Mouse (Mus musculus): ENCODE data around the gene Cyp4a32. TPM values are rescaled to one million over a fixed set of nuclear protein-coding genes. Genes with fewer than 3 reads are reported as not detected.
"Not testable (repeated sequence)": the region's sequence is repeated elsewhere in the genome, so short reads cannot be mapped to it uniquely, and the experiment has no call there.

Gene Cyp4a32
- polyA plus RNA-seq (2012; rRNA removed) = not detected in 2 replicates

DNA sequence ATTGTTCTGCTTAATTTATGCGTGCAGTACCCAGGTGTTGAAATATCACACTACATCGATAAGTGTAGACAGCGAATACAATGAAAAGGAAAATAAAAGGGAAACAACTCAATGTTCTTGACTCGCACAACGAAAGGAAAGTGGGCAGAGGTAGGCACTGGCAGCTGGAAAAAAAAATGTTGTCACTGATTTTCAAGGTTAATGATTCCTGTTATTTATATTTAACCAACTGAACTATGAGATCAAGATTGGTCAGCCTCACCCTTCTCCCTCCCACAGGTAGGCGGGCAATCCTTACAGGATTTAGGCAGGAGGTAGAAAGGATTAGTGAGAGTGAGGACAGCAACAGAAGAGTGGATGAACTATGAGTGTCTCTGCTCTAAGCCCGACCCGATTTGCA is at the start of gene Cyp4a32:
TSS of gene Cyp4a32 (plus strand) at position 359 of the 400 bp plus-strand sequence.
- H3K36me3 ChIP-seq (ENCODE audit: control insufficient read depth, insufficient read depth, low read length); H3K27ac ChIP-seq (ENCODE audit: control insufficient read depth, insufficient read depth, low read depth, low read length); H3K4me3 ChIP-seq (ENCODE audit: control insufficient read depth, low read depth, low read length); H3K27me3 ChIP-seq (ENCODE audit: control insufficient read depth, insufficient read depth, low read length); H3K4me1 ChIP-seq (ENCODE audit: control insufficient read depth, insufficient read depth, low read length): not testable (repeated sequence)

DNA sequence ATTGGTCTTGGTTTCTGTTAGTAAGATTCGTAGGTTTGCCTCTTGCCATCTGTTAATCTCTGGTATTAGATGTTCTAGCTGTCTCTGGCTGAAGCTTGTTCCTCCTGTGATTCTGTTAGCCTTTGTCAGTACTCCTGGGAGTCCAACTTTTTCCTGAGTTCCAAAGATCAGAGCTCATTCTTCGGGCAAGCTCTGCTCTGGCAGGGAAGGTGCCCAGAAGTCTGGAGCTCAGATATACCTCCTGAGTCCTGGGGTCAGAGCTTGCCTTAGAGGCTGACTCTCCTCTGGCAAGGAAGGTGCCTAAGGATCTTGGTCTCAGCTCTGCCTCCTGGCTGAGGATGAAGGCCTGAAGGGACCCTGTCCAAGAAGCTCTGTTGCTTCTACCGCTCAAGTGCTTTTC is 48.0 kb upstream of the Cyp4a32 start:
- H3K4me3 ChIP-seq (ENCODE audit: control insufficient read depth, low read depth, low read length) = no peak overlapping the region
- H3K27me3 ChIP-seq (ENCODE audit: control insufficient read depth, insufficient read depth, low read length) = no peaks in the 10 kb centered on the region
- no peaks in the 10 kb centered on the region for H3K36me3 ChIP-seq (ENCODE audit: control insufficient read depth, insufficient read depth, low read length)
- no peaks in the 10 kb centered on the region for H3K4me1 ChIP-seq (ENCODE audit: control insufficient read depth, insufficient read depth, low read length)
- no peak overlapping the region for H3K27ac ChIP-seq (ENCODE audit: control insufficient read depth, insufficient read depth, low read depth, low read length)
- no peak for TF ChIP-seq CTCF (IDR thresholded peaks at IDR 0.05; ENCODE audit: control insufficient read depth, insufficient read depth, insufficient replicate concordance, low read depth, low read length)
- no peak for TF ChIP-seq POLR2A (IDR thresholded peaks at IDR 0.05; ENCODE audit: control insufficient read depth, low read depth, low read length)

DNA sequence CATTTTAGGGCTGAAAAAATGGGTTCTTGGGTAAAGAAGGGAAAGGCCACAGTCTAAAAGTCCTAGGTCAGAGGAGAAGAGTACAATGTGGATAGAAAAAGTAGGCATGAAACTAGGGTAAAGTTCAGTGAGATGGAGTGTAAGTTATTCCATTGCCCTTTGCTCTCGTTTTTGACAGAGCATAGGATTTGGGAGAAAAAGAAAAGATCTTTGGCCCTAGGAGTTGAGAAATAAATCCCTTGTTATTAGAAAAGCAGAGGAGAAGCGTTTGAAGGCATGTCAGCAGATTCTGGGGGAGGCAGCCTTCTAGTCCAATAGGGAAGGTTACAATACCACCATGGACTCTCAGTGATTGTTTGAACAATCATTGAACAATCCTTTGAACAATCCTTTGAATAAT is 45.3 kb upstream of the Cyp4a32 start:
- no peak for TF ChIP-seq CTCF (IDR thresholded peaks at IDR 0.05; ENCODE audit: control insufficient read depth, insufficient read depth, insufficient replicate concordance, low read depth, low read length)
- TF ChIP-seq POLR2A (IDR thresholded peaks at IDR 0.05; ENCODE audit: control insufficient read depth, low read depth, low read length) = no peak

DNA sequence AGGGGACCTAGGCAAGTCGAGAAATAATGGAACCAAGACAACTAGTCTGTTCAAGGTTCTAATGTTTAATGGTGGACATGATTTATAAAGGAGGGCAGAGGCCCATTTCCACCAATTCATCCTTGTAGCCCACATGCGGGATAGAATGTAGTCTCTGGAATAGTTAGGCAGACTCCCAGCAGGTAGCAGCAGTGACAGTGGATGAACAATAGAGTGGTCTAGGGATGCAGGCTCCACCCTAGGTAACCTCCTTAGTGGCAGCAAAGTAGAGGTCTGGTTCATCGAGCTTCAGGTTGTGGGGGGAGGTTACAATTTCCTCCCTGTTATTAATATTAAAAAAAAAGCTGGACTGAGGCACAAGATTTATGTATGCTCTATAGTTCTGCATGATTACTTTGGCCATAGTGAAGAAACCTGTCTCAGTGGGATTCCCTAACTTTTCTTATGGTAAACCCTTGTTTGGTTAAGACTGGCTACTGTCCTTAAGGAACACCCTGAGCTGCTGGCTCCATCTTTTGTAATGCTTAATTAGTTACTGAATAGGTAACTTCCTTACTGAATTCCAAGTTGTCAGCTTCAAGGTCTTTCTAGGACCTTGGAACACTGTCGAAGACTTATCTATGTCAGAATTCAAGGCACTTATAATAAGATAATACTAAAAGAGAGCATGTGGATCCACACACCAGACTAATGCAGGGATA is 42.8 kb upstream of the Cyp4a32 start:
- Histone ChIP-seq H3K36me3 (ENCODE audit: control insufficient read depth, insufficient read depth, low read length) (no peaks in the 10 kb centered on the region), H3K4me1 (ENCODE audit: control insufficient read depth, insufficient read depth, low read length) (no peaks in the 10 kb centered on the region), H3K27me3 (ENCODE audit: control insufficient read depth, insufficient read depth, low read length) (no peaks in the 10 kb centered on the region), H3K4me3 (ENCODE audit: control insufficient read depth, low read depth, low read length) (no peak overlapping the region), H3K27ac (ENCODE audit: control insufficient read depth, insufficient read depth, low read depth, low read length) (no peak overlapping the region)
- no peak for TF ChIP-seq POLR2A (IDR thresholded peaks at IDR 0.05; ENCODE audit: control insufficient read depth, low read depth, low read length)
- no peak for TF ChIP-seq CTCF (IDR thresholded peaks at IDR 0.05; ENCODE audit: control insufficient read depth, insufficient read depth, insufficient replicate concordance, low read depth, low read length)

More for the DNA sequence above, 45.3 kb upstream of the Cyp4a32 start:
- Histone ChIP-seq H3K4me3 (ENCODE audit: control insufficient read depth, low read depth, low read length) (no peak overlapping the region), H3K27ac (ENCODE audit: control insufficient read depth, insufficient read depth, low read depth, low read length) (no peak overlapping the region), H3K4me1 (ENCODE audit: control insufficient read depth, insufficient read depth, low read length) (no peaks in the 10 kb centered on the region), H3K36me3 (ENCODE audit: control insufficient read depth, insufficient read depth, low read length) (no peaks in the 10 kb centered on the region), H3K27me3 (ENCODE audit: control insufficient read depth, insufficient read depth, low read length) (no peaks in the 10 kb centered on the region)

DNA sequence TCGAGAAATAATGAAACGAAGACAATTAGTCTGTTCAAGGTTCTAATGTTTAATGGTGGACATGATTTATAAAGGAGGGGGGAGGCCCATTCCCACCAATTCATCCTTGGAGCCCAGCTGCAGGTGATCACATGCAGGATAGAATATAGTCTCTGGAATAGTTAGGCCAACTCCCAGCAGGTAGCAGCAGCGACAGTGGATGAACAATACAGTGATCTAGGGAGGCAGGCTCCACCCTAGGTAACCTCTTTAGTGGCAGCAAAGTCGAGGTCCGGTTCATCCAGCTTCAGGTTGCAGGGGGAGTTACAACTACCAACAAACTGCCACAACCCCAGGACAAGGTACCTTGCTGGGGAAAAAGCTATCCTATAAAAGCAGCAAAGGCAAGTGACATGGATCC is 39.5 kb upstream of the Cyp4a32 start:
- not testable (repeated sequence) for H3K27me3 ChIP-seq (ENCODE audit: control insufficient read depth, insufficient read depth, low read length); H3K27ac ChIP-seq (ENCODE audit: control insufficient read depth, insufficient read depth, low read depth, low read length); H3K4me1 ChIP-seq (ENCODE audit: control insufficient read depth, insufficient read depth, low read length); H3K36me3 ChIP-seq (ENCODE audit: control insufficient read depth, insufficient read depth, low read length); H3K4me3 ChIP-seq (ENCODE audit: control insufficient read depth, low read depth, low read length)

DNA sequence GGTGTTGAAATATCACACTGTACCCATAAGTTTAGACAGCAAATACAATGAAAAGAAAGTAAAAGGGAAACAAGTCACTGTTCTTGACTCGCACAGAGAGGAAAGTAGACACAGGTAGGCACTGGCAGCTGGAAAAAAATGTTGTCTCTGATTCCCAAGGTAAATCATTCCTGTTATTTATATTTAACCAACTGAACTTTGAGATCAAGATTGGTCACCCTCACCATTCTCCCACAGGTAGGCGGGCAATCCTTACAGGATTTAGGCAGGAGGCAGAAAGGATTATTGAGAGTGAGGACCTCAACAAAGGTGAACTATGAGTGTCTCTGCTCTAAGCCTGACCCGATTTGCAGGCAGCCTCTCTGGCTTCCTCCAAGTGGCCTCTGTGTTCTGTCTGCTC is 37.4 kb upstream of the Cyp4a32 start, which contains the start of gene Cyp4a31:
TSS of gene Cyp4a31 (plus strand) at position 249 of the 400 bp plus-strand sequence.
- Histone ChIP-seq H3K27ac (ENCODE audit: control insufficient read depth, insufficient read depth, low read depth, low read length) (no peak within 1 kb of the TSS), H3K36me3 (ENCODE audit: control insufficient read depth, insufficient read depth, low read length) (no peaks in the 10 kb centered on the region), H3K4me3 (ENCODE audit: control insufficient read depth, low read depth, low read length) (no peak within 1 kb of the TSS), H3K4me1 (ENCODE audit: control insufficient read depth, insufficient read depth, low read length) (no peaks in the 10 kb centered on the region), H3K27me3 (ENCODE audit: control insufficient read depth, insufficient read depth, low read length) (no peaks in the 10 kb centered on the region)
- TF ChIP-seq CTCF (IDR thresholded peaks at IDR 0.05; ENCODE audit: control insufficient read depth, insufficient read depth, insufficient replicate concordance, low read depth, low read length) (no peak), POLR2A (IDR thresholded peaks at IDR 0.05; ENCODE audit: control insufficient read depth, low read depth, low read length) (no peak)

DNA sequence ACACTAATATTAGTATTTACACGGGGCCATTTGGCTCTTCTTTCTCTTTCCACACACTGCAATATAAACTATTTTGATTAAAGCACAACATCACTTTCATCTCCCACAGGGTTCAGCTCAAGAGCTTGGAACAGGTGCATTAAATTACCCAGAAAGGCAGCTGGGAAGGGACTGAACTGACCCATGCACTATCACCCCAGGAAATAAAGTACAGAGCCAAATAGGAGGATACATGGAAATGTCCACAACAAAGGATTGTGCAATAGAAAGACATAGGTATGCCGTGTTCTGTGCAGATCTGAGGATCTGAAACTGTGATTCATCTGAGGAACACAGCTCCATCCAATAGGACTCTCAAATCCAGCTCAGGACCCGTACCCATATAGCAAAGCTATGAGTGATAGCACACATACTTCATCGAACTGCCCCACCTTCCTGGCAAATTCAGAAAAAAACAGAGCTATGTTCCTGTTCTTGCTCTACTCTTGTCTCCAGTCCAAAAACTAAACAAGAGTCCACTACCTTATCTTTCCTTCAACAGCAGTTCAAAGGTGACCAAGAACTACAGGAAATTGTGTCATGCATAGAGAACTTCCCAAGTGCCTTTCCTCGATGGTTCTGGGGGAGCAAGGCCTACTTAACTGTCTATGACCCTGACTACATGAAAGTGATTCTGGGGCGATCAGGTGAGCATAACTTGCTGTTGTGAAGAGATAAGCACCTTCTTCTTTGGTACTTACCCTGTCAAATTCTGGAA is 36.1 kb upstream of the Cyp4a32 start:
- H3K4me3 ChIP-seq (ENCODE audit: control insufficient read depth, low read depth, low read length); H3K27ac ChIP-seq (ENCODE audit: control insufficient read depth, insufficient read depth, low read depth, low read length); H3K4me1 ChIP-seq (ENCODE audit: control insufficient read depth, insufficient read depth, low read length); H3K27me3 ChIP-seq (ENCODE audit: control insufficient read depth, insufficient read depth, low read length); H3K36me3 ChIP-seq (ENCODE audit: control insufficient read depth, insufficient read depth, low read length): not testable (repeated sequence)

DNA sequence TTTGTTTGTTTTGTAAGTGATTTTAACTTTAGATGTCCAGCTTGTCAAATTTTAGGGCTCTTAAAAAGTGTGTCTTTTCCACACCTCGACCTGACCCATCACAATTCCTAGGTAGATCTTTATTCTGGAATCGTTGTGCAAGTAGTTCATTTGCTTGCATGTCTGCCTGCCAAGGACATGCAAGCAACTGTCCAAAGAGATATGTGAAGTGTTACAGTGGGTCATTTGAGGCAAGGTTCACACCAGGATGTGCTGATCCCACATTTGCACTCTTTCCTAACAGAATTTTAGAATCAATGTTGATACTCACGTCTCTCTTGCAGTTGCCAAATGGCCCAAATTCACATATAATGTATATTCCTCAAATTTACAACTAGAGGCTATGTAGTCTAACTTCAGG is 25.5 kb upstream of the Cyp4a32 start:
- no peak overlapping the region for H3K27ac ChIP-seq (ENCODE audit: control insufficient read depth, insufficient read depth, low read depth, low read length)
- no peaks in the 10 kb centered on the region for H3K4me1 ChIP-seq (ENCODE audit: control insufficient read depth, insufficient read depth, low read length)
- H3K4me3 ChIP-seq (ENCODE audit: control insufficient read depth, low read depth, low read length) = no peak overlapping the region
- H3K36me3 ChIP-seq (ENCODE audit: control insufficient read depth, insufficient read depth, low read length) = no peaks in the 10 kb centered on the region
- no peaks in the 10 kb centered on the region for H3K27me3 ChIP-seq (ENCODE audit: control insufficient read depth, insufficient read depth, low read length)
- no peak for TF ChIP-seq POLR2A (IDR thresholded peaks at IDR 0.05; ENCODE audit: control insufficient read depth, low read depth, low read length)
- TF ChIP-seq CTCF (IDR thresholded peaks at IDR 0.05; ENCODE audit: control insufficient read depth, insufficient read depth, insufficient replicate concordance, low read depth, low read length) = no peak

Data from testis, adult 2 months (tissue).